Mouse (Mus musculus): ENCODE data around the gene Vwce.

Vwce gene

DNA sequence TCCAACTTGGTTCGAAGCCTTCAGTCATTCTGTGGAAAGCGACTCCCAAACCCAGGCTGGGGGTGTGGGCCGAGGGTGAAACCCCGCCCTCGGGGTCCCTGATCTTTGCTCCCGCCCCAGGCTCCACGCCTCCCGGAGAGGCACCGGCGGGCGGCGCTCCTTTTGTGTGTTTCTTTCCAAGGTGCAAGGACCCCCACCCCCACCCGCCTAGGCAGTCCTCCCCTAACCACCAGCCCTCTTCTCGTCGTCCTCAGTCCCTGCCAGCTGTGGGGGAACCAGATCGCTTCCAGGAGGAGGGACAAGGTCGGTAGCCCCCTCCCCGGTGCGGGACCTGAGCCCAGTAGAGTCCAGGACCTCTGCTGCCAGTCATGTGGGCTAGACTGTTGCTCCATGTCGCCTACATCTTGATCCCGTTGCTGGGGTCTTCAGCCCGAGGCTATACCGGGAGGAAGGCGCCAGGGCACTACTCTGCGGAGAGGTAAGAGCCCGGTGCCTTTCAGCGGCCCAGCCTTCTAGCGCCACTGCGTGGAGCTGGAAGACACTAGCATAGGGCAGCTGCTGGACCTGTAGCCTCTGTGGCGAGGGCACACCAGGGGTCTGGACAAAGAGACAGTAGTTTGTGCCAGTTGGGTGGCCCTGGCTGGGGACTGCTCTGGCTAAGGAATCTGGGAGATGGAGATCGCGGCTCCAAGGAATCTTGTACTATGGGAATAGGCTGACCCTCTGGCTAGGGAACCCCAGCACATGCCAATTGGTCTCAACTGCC, at the start of gene Vwce:
Gene Vwce, plus strand, starts transcription at position 108 of the 766 bp plus-strand sequence.
- DNase-seq = peak; percentile 62 to 63

DNA sequence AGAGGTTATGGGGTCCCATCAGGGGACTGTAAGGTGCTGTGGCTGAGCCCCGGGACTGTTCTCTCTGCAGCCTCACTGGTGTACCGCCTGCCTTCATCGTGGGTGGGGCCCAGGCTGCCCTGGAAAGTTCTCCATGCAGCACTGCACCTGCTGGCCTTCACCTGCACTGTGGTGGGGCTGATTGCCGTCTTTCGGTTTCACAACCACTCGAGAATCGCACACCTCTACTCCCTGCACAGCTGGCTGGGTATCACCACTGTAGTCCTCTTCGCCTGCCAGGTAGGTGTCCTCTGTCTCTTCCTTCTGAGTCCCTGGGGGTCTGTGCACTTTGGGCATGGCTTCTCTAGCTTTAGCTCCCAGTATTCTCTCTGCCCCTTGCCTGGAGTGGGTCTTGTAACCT, 48.9 kb upstream of the Vwce start:
- no peak for DNase-seq

DNA sequence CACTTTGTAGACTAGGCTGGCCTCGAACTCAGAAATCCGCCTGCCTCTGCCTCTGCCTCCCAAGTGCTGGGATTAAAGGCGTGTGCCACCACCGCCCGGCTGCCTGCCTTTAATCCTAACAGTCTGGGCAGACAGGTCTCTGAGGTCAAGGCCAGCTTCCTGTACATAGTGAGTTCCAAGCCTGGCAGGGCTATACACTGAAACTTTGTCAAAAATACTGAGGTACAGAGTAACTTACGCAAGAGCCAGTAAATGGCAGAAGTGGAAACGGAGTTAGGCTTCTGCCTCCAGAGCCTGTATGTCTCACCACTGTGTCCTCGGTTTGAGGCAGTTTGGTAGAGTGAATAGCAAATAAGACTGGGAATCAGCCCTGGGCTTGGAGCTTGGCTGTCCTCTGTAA, 46.8 kb upstream of the Vwce start:
- no peak for DNase-seq

DNA sequence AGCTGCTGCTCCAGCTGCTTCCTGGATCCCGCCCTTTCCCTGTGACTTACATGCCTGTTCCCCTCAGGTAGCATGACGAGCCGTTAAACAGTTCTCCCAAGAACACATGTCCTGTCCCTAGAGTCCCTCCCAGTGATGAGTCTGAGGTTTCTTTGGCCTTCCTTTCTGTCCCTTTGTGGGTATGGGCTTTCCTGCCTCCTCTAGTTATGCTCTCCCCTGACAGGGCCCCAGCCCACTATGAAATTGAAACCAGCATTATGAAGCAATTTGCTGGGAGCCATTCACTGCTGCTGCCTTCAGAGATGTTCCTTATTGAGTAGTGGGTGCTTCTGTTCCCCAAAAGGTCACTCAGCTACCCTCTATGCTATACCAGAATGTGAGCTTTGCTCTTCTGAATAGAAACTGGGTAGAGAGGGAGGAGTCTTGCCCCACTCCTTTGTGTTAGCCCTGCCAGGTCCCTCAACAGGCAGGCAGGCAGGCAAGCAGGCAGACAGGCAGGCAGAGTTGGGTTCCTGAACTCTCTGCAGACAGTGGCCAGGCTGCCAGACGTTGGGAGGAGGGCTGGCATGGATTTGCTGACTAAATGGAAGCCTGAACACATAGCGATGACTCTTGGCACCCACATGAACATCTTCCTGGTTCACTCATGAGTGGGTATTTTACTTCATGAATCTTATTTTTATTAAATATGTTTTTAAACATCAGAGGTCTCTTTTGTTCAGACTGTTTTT, 44.7 kb upstream of the Vwce start:
- no peak for DNase-seq

DNA sequence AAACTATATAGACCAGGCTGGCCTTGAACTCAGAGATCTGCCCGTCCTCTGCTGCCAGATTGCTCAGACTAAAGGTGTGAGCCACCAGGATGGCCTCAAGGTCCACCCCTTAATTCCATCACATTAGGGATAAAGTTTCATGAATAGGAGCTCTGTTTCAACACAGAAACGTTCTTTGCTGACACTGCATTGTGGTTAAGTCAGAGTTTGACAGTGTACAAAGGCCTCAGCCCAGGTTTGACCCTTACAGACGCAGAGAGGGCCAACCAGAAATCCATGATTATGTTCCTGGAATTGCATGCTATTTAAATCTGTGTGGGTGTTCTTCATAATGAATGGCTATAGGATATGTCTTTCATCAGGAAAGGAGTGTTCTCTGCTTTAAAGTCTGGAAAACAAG, 43.7 kb upstream of the Vwce start:
- no peak for DNase-seq

DNA sequence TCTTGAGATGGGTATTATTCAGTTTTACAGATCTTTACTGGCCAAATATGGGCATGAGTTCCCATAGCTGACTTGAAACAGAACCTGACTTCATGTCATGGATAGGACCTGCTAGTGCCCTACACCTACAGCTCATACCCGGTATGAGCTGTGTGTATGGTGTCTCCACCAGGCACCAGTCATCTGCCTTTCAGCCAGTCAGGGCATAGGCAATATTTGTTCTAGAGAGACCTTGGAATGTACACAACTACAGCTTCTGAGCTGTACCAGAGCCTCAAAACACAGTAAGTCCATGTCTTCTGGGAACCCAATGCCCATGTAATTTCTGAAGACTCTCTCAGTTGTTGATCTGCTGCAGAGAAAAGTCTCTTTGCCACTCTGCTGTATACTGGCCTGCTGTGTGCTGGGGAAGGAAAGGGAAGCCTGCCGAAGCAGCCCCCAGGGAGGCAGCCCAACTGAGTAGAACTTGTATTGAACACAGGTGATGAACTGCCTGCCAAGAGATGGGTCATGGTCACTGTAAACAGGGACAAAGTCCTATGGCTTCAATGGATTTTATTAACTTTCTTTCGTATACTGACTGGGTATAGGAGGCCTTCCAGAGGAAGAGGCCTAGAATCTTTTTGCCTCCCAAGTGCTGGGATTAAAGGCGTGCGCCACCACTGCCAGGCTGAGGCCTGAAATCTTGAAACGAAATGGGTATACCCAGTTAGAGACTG, 42.2 kb upstream of the Vwce start:
- DNase-seq = no peak

DNA sequence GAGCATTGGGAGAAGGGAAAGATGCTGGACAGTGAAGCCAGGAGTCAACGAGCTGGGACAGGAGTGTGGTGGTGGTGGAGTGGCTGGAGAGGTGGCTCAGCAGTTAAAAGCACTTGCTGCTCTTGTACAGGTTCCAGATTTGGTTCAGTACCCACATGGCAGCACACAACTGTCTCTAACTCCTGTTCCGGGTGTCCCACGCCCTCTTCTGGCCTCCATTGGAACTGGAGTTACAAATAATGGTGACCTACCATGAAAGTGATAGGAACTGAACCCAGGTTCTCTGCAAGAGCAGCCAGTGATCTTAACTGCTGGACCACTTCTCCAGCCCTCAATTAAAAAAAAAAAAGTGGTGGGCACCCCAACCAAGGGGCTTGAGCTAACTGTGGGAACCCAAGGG, 35.8 kb upstream of the Vwce start:
- peak in 1 of 2 experiments; percentile 11 for DNase-seq

DNA sequence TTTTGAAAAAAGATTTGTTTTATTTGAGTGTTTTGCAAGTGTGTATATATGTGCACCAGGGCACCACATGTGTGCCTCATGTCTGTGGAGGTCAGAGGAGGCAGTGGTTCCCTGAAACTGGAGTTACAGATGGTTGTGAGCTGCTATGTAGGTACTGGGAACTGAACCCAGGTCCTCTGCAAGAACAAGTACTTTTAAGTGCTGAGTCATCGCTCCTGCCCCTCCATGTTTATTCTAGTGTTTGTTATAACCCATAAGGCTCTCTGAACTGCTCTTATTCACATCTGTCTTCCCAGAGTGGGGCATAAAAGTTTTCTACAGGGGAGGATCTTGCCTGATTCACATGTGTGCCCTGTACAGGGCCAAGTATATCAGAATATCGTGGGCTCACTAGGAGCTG, 34.4 kb upstream of the Vwce start:
- no peak for DNase-seq

DNA sequence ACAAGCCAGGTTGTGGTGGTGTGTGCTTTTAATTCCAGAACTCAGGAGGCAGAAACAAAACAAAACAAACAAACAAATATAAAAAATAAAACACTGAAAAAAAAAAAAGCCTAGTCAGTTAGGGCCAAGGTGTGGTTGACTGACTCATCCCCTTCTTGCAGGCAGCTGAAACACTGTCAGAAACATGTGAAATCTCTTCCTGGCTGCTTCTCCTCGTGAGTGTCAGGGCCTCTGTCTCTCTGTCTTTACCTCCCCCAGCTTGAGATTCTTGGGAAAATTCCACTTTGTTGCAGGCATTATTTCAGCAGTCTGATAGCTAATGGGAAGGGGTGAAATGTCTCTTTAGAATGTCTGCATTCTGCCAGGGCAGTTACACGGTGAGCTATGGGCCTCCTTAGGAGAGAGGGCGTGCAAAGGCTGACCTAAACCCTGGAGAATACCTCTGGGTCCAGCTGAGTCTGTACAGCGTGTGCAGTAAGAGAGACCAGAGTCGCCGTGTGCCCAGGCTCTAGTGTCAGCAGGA, 31.7 kb upstream of the Vwce start:
- no peak for DNase-seq

DNA sequence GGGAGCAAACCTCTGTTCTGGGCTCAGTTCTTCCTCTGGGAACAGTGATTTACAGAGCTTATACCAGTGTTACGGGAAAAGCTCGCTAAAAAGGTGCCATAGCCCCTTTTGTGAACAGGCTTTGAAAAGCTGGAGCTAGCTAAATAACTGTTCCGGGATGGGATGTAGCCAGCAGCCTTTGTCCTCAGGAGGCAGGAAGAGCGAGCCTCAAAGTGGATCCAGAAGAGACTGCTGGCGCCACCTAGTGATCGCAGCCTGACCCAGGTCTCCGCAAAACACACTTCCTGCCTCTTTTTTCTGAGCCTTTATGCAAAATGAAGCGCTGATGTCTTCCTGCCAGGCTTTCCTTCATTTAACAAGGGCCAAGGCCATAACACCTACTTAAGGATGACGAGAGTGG, 31.2 kb upstream of the Vwce start:
- DNase-seq = peak; percentile 94 to 96

DNA sequence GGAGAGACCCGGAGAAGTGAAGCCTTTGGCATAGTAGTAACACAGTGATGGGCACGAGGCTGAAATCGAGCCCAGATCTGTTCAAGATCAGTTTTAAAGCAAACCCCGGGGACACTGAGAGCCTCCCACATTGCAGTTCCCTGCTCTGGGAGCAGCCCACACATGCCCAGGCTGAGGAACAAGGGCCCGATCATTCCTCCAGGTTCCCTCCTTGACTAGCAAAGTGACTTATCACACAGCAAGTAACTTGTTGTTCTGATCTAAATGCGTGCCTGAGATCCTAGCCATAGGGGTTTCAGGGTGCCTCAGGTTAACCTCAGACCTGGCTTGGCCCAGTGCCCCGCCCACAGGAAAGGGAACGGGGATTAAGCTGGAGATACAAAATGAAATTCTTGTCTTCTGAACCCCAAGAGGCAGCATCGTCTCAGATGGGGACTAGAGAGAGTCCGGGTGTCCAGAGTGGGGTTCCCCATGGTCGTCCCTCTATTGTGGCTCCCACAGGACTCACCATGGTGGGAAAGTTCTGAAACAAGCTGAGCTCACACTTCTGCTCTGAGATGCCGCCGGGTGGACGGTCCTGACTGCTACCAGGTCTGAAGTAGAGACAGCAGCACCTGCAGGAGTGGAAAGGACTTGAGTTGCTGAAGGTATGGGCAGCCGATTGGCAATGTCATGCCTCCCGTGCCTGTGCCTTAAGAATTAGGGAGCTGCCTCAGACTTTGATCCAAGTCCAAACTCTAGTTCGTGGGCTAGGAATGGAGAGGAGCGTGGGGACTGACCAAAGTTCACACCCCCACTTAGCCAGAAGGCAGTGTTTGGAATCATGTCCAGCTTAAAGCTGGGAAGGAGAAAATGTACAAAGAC, 30.1 kb upstream of the Vwce start:
- peak; percentile 18 to 42 for DNase-seq

DNA sequence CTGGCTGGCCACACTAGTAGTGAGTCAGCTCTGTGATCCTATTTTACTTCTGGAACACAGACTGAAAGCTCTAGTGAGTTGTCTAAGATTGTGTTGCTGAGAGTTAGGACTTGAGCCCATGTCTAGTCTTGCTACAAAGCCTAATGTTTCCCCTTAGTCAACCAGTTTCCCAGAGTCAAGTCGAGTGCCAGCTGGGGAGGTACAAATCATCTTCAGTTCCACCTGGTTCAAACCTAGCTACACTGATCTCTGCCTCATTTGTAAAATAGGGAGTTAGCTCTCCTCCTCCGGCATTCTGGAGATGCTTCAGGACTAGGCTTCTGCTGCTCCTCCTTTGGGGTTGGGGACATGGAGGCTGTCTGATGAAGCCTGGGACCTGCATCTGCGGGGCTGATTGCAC, 29.5 kb upstream of the Vwce start:
- peak in 1 of 2 experiments; percentile 25 for DNase-seq

DNA sequence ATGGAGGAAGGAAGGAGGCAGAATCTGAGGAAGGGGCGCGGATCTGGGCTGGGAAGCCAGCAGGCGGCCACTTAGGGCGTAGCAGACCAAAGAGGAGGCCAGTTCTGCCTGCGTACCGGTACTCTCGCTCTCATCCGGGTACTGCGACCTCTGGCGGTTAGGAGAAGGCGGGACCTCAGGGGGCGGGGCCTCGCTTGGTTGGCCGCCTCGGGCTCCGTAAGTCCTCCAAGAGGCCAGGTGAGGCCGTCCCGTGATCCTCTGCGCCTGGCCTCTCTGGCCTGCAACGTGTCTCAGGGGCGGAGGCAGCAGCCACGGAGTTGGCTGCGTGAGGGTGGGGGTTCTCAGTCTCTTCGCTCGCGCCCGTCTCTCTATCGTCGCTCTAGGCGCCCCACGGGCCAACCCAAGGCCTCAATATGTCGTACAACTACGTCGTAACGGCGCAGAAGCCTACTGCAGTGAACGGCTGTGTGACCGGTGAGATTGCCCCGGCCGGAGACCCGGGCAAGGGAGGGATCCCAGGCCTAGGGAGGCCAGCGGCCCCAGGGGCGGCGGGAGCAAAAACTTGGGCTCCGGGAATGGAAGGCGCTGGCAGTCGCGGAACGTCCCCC, 28.6 kb upstream of the Vwce start, which contains the start of the genes Ddb1 and Tkfc:
Gene Ddb1, plus strand, starts transcription at position 35 of the 608 bp plus-strand sequence.
Gene Tkfc, minus strand, starts transcription at position 362 of the 608 bp plus-strand sequence.
- peak; percentile 100 for DNase-seq

DNA sequence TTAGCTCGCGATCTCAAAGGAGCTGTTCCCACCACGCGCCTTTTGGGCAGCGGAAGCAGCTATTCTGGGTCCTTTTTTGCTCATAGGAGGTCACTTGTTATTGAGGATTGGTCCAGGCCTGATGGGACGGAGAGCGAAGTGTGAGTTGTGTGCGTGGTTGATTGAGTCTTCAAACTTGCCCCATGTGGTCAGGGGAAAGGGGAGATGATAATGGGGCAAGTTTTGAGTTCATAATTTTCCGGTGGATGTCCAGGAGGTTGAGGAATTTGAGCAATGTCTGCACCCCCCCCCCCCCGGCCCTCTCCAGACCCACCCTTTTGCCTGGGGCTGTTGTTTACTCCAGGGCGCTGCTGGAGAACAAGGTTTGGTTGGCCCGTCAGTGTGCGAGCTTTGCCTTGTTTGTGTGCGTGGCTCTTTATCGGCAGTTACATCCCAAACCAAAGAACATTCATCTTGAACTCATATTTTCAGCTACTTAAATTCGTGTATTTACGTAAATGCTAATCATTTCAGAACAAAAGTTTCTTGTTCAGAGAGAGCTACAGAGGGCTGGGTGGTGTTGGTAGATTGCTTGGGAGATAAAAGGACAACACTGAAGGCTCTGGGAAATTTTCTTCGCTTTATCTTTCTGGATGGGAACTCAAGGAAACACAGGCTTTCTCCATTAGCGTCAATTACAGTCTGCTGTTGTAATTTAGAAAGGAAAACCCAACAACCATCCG, 28.0 kb upstream of the Vwce start:
- DNase-seq = peak in 1 of 2 experiments; percentile 6

DNA sequence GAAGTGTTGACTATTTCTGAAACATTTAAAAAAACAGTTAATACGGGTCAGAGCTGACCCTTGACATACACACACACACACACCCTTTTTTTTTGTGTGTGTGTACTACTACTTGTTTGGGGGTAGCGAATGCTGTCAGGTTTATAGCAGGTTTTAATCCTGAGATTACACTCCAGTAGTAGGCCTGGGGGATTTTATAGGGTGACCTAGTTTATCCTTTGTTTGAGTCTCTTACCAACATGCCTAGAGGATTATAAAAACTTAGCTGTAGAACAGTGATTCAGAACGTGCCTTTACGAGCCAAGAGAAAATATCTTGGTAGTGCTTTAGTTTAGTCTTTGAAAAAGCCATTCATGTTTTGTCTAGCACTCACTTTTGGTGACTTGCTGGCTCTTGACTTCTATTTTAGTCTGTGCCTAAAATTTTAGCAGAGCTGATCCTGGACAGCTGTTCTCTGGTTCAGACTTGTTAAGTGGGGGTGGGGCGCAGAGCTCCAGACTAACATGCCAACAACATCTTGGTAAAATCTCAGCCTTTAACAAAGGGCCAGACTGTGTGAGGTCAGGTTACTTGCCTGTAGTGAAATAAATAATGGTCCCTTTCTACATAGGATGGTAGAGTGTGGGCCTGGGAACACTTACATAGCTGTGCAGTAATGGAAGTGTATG, 25.3 kb upstream of the Vwce start:
- no peak for DNase-seq

DNA sequence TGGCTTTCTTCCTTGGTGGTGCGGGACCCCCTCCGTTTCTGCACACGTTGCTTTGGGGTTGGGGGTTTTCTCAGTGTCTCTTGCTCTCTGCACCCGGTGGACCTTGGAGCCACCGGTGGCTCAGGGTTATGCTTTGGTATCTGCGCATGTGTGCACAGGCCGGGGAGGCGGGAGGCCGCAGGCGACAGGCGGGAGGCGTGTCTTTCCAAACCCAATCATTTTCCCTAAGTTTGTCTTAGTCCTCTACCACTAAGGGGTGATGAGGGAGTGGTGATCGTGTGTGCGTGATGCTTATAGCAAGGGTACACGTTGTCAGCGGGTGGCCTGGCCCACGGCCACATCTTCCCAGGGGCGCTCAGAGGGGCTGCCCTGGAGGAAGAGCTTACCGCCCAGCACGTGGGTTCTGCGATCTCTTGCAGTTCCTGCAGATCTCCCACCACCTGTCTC, 882 bp downstream of the Vwce start:
- DNase-seq = peak; percentile 65 to 68

DNA sequence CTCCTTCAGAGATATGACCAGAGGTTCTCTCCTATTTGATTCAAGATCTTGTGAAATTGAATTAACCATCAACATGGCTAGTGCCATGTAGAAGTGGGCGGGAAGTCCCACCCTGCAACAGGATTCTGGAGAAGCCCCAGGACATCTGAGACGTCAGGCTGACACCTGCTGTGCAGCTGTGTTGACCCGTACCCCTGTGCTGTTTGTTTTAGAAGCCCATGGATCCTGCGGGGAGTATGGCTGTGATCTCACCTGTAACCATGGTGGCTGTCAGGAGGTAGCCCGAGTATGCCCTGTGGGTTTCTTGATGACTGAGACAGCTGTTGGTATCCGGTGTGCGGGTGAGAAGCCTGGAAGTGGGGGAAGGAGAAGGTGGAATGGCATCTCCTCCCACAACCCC, 3.8 kb downstream of the Vwce start:
- DNase-seq = no peak

DNA sequence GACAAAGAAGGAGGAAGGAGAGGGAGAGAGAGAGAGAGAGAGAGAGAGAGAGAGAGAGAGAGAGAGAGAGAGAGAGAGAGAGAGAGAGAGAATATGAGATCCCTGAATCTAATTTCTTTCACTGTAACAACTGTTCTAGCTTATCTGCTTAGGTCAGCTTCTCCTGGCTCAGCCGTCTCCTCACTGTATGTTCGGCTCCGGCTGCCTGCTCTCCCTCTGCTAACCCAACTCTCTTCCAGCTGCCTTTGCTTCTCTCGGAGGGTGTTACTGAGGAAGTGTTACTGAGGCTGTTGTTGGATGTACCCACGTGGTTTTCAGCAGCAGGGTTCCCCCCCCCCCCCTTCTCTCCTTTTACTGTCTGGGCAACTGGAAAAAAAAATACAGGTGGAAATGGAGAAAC, 6.1 kb downstream of the Vwce start:
- DNase-seq = no peak

DNA sequence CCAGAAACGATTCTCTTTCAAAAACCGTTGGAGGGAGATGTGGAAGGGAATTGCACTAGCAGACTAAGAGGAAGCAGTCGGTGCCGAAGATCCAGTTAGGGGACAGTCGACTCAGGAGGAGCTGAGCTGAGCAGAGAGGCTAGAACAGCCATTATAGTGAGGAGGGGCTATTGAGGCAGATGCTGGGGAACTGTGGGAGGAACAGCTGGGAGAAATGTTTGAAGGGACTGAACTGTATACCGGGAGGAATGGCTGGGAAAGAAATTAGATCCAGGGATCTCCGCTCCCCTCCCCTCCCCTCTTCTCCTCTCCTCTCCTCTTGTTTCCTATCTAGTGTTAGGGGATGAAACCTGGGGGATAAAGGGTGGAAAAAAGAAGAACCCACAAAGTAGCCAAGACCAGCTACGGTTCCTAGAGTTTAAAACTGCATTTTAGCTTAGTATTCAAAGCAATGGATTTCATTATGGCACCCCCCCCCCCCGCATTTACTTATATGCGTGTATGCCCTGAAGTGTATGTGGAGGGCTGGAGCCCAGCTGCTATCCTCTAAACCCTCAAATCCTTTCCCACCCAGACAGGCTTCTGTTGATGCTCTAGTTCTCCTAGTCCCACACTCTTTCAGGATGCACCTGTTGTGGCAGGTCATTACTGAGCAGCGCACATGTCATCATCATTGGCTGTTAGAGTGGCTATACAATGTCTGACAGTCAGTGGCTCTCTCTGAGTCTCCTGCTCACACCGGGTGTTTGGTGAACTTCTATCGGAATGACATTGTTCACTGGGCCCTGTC, 6.8 kb downstream of the Vwce start:
- DNase-seq = no peak

DNA sequence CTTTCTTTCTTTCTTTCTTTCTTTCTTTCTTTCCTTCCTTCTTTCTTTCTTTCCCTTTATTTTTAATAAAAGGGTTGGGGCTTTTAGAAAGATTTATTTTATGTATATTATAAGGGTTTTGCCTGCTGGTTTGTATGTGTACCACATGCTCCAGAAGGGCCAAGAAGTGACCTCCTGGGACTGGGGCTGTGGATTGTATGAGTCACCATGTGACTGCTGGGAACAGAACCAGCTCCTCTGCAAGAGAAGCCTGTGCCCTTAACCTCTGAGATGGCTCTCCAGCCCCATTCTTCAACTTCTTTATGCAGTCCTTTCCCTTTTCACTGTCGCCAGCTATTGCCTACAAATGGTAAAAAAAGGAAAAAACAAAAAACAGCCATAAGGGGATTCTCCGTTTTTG, 11.6 kb downstream of the Vwce start:
- no peak for DNase-seq

All from cerebellum, postnatal 14 days (tissue).